Mouse (Mus musculus) E14TG2a.4 (cell line): ENCODE measurements around the gene Hp1bp3.

ENCODE experiments used
- H3K27me3 ChIP-seq: 2 replicates; pipeline ENCODE4 v1.6.1; 2014; ENCODE audit warnings: low read length, control low read depth; ENCODE audit not compliant: insufficient read depth
- H3K36me3 ChIP-seq: 2 replicates; pipeline ENCODE4 v1.6.1; 2014; ENCODE audit warnings: low read length, control low read depth; ENCODE audit not compliant: insufficient read depth
- H3K4me1 ChIP-seq: replicated peaks from 2 replicates; pipeline ENCODE4 v1.6.1; 2014; ENCODE audit warnings: low read depth, low read length, control low read depth
- H3K4me3 ChIP-seq: replicated peaks from 2 replicates; pipeline ENCODE4 v1.5.1; 2014; ENCODE audit warnings: mild to moderate bottlenecking, low read length
- H3K9me3 ChIP-seq: 2 replicates; pipeline ENCODE4 v1.6.1; 2014; ENCODE audit warnings: low read length, control low read depth
- CTCF ChIP-seq: conservative IDR thresholded peaks from 2 replicates; pipeline ENCODE4 v1.5.1; 2014; ENCODE audit warnings: low read length
- NANOG ChIP-seq: IDR thresholded peaks from 2 replicates; pipeline ENCODE4 v1.6.1; 2014; ENCODE audit warnings: borderline replicate concordance, low read length, mixed read lengths
- POU5F1 ChIP-seq: IDR thresholded peaks from 2 replicates; pipeline ENCODE4 v1.6.1; 2014; ENCODE audit warnings: low read length, borderline replicate concordance

The Hp1bp3 gene

DNA sequence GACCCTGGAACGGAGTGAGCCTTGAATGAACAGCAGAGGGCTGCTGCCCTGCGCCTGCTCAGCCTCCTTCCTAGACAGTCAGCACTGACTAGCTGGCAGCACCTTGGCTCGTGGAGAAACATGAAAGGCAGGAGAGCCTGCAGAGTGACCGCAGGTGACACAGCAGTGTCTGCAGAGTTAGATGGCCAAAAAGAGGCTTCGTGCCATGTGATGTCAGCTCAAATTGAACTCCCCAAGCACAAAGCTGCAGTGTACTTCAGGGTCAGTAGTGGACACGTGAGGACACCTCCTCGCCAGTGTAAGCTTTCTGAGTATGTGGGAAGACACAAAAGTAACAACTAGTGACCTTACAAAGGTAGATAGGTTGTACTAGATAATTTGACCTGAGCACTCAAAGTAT, 30.1 kb upstream of the Hp1bp3 start:
- no peak for TF ChIP-seq CTCF
- no peak for TF ChIP-seq NANOG
- no peak for TF ChIP-seq POU5F1
- no peak overlapping the region for H3K4me3 ChIP-seq

DNA sequence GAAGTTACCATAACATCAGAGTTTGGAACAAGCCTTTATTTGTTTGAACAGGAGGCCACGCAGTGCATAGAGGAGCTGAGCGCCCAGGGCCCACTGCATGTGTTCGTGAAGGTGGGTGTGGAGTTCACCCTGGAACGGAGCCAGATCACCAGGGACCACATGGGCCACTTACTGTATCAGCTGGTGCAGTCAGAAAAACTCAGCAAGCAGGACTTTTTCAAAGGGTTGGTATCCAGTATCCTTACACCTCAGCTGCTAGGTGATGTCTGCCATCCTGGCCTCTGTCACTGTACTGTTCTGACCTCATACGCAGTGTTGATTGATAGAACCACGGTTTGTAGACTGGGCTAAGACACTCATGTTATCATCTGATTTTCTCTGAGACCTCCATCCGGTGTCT, 28.1 kb upstream of the Hp1bp3 start:
- TF ChIP-seq POU5F1 (no peak), NANOG (no peak), CTCF (no peak)

More for the DNA sequence above, 30.1 kb upstream of the Hp1bp3 start:
- no peaks in the 10 kb centered on the region for H3K9me3 ChIP-seq
- H3K4me1 ChIP-seq, result no peaks in the 10 kb centered on the region
- H3K27me3 ChIP-seq, result no peaks in the 10 kb centered on the region
- peaks cover 76% of the 10 kb centered on the region for H3K36me3 ChIP-seq

DNA sequence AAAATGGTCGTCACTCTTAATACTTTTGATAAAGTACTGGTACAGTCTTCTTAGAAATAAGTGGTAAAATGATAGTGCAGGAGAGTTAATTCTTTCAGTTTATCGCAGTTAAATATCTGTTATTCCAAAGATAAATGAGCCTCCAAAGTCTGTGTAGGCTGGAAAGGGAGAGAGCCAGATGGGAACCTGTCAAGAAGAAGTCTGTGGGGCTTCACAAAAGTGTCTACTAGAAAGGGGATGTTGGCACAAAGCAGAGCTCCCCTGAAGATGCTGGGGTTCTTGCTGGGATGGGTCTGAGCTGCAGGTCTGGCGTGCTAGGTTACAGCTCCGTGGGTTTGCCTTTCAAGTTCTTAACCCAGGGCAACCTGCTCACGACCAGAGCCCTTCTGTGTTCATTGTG, 23.5 kb upstream of the Hp1bp3 start:
- H3K9me3 ChIP-seq, result no peaks in the 10 kb centered on the region
- peaks cover 79% of the 10 kb centered on the region for H3K36me3 ChIP-seq
- H3K4me3 ChIP-seq, result no peak overlapping the region
- no peaks in the 10 kb centered on the region for H3K27me3 ChIP-seq
- no peak for TF ChIP-seq NANOG
- TF ChIP-seq POU5F1, result no peak
- no peak for TF ChIP-seq CTCF
- no peaks in the 10 kb centered on the region for H3K4me1 ChIP-seq

More for the DNA sequence above, 28.1 kb upstream of the Hp1bp3 start:
- Histone ChIP-seq H3K4me3 (no peak overlapping the region), H3K4me1 (no peaks in the 10 kb centered on the region), H3K27me3 (no peaks in the 10 kb centered on the region), H3K9me3 (no peaks in the 10 kb centered on the region), H3K36me3 (peaks cover 75% of the 10 kb centered on the region)

DNA sequence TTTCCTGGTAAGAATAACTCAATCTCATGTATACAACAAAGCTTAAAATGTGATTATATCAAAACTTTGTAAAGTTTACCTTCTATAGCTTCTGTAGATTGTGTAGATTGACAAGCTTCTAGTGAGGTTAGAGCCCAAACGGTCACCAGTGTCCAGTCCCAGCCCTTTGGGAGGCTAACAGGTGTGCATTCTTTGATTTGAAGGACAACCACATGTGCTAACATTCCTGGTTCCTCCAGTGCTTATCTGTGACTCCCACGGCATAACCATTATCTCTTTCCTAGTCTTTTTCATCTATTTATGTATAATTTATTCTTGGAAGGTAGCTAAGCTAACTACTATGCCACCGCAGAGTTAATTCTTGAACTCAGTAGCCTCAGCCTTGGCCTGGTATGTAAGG, 15.3 kb upstream of the Hp1bp3 start:
- Histone ChIP-seq H3K4me1 (peaks cover 2% of the 10 kb centered on the region; the same call in 1 of the 2 replicates), H3K9me3 (no peaks in the 10 kb centered on the region), H3K27me3 (no peaks in the 10 kb centered on the region), H3K4me3 (no peak overlapping the region), H3K36me3 (peaks cover 59% of the 10 kb centered on the region)
- TF ChIP-seq CTCF, result no peak
- TF ChIP-seq NANOG, result no peak
- no peak for TF ChIP-seq POU5F1

DNA sequence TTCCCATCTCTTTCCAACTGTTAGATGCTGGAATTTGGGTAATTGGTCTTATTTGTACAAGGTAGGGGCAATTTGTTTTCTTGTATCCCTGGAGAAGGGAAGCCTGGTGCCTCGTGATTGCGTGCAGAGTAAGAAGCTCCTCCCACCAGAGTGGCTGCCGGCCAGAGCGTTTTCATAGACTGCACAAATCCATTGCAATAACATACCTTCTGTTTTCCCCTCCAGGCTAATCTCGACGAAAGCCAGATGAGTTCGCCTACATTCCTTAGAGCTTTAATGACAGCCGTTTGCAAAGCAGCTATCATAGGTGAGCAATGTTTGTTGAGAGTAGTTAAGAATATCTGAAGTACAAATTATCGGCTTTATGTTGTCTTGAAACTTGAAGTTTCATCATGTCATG, 14.4 kb upstream of the Hp1bp3 start:
- Histone ChIP-seq H3K27me3 (no peaks in the 10 kb centered on the region), H3K4me3 (no peak overlapping the region), H3K9me3 (no peaks in the 10 kb centered on the region), H3K4me1 (peaks cover 4% of the 10 kb centered on the region; the same call in 1 of the 2 replicates), H3K36me3 (peaks cover 50% of the 10 kb centered on the region)
- TF ChIP-seq POU5F1 (no peak), CTCF (no peak), NANOG (no peak)

DNA sequence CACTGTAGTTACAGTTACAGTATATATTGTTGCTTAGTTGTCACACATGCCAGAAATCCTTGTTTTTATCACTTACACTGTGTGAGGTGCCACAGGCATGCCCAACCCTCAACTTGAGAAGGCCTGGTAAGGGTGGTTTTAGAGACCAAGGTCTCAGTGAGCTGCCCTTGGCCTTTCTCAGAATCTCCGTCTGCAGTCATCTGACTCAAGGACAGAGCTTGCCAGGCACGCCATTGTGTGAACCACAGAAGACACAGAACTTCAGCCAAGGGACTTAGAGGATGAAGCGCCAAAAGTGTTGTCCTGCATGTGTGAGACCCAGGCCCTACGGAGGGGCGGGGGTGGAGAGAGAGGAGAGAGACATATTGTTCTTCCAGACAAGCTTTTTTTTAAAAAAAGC, 6.0 kb upstream of the Hp1bp3 start:
- TF ChIP-seq POU5F1, result no peak
- TF ChIP-seq NANOG, result no peak
- TF ChIP-seq CTCF, result no peak
- Histone ChIP-seq H3K4me1 (peaks cover 5% of the 10 kb centered on the region; the same call in 1 of the 2 replicates), H3K36me3 (no peaks in the 10 kb centered on the region; the same call in 1 of the 2 replicates)

DNA sequence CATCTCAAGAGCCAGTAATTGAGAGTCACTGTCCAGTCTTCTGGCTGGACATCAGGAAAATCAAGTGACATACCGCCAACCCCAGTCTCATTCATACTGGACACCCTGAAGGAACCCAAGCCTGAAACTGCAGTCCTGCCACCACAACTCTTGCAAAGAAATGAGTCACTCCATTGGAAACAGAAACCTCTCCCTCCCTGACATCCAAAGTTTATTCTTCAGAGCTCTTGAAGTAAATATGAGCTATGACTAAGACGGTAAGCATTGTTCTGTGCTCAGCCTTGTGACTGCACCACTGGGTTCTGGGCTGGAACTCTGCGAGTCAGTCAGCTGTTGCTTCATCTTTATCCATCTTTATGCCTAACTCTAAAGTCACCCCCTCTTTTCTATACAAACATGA, 2.2 kb upstream of the Hp1bp3 start:
- Histone ChIP-seq H3K9me3 (no peaks in the 10 kb centered on the region), H3K27me3 (no peaks in the 10 kb centered on the region), H3K36me3 (peaks cover 10% of the 10 kb centered on the region; the same call in 1 of the 2 replicates), H3K4me3 (no peak overlapping the region), H3K4me1 (peaks cover 22% of the 10 kb centered on the region)
- no peak for TF ChIP-seq POU5F1
- no peak for TF ChIP-seq CTCF
- TF ChIP-seq NANOG, result no peak

More for the DNA sequence above, 6.0 kb upstream of the Hp1bp3 start:
- H3K9me3 ChIP-seq, result no peaks in the 10 kb centered on the region
- H3K27me3 ChIP-seq, result no peaks in the 10 kb centered on the region
- no peak overlapping the region for H3K4me3 ChIP-seq

DNA sequence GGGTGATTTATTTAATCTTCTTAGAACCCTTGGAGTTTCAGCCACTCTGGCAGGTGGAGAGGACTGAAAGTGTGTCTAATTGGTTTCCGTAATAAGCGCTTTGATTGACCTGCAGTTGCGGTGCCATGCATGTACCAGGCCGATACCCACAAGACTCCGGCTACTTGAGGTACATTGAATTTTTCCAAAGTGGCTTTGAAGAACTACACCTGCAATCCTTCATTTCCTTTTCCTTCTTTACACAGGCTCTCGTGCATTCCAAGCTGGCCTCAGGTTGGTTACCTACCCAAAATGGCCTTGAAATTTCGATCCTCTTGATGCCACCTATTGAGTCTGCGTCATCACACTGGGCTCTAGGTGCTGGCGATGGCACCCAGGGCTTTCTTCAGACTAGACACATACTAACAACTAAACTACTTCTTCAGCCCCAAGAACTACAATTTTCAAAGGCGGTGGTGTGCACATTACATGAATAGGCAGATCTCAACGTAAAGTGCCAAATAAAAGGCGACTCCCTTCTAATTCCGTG, 361 bp upstream of the Hp1bp3 start:
- H3K4me3 ChIP-seq, result peak overlapping the region; percentile 96
- no peaks in the 10 kb centered on the region for H3K27me3 ChIP-seq
- H3K4me1 ChIP-seq, result peaks cover 40% of the 10 kb centered on the region
- peaks cover 12% of the 10 kb centered on the region; the same call in 1 of the 2 replicates for H3K36me3 ChIP-seq
- no peaks in the 10 kb centered on the region for H3K9me3 ChIP-seq
- TF ChIP-seq NANOG (no peak), POU5F1 (no peak), CTCF (no peak)

DNA sequence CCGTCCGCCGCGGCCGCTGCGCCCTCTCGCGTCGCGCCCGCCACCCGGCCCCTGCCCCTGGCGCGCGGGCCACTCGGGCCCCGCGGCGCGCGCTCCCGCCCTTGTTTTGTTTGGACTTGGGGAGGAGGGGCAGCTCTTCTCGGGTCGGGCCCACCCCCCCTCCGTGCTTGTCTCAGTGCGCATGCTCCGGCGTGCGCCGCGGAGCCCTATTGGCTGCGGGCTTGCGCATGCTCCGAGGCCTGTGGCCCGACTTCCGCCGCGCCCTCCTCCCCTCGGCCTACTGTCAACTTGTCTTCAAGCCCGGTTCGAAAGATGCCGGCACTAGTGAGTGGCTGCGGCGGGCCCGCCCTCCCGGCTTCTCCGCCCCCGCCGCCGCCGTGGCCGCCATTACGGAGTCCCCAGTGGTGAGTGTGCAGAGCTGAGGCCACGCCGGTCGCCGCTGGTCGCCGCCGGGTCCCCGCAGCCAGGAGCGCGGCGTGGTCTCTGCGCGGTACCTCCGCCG, 846 bp downstream of the Hp1bp3 start:
- TF ChIP-seq CTCF (no peak), POU5F1 (no peak), NANOG (no peak)
- peak overlapping the region; percentile 96 for H3K4me3 ChIP-seq
- peaks cover 52% of the 10 kb centered on the region for H3K4me1 ChIP-seq
- H3K36me3 ChIP-seq, result peaks cover 17% of the 10 kb centered on the region
- H3K27me3 ChIP-seq, result no peaks in the 10 kb centered on the region
- no peaks in the 10 kb centered on the region for H3K9me3 ChIP-seq
